Mouse (Mus musculus) CH12.LX (cell line): ENCODE data around the gene BC005624.

Experiments
- CHD1 ChIP-seq: IDR thresholded peaks from 2 replicates; pipeline ENCODE4 v1.6.1; 2012; ENCODE audit warnings: low read depth, low read length, improper control_type of control experiment, inconsistent platforms
- CTCF ChIP-seq, 2 experiments: IDR thresholded peaks in 1 of 2; conservative IDR thresholded peaks in 1 of 2; 2 replicates each; pipeline ENCODE4 v1.5.1; 2011 to 2012; ENCODE audit warnings: low read depth in 2 of 2, low read length in 2 of 2, improper control_type of control experiment in 1 of 2, inconsistent platforms in 1 of 2, mild to moderate bottlenecking in 1 of 2, moderate library complexity in 1 of 2
- EP300 ChIP-seq: IDR thresholded peaks from 2 replicates; pipeline ENCODE4 v1.6.1; 2011; ENCODE audit warnings: low read length, improper control_type of control experiment
- MAFK ChIP-seq: IDR thresholded peaks from 2 replicates; pipeline ENCODE4 v1.6.1; 2011; ENCODE audit warnings: low read length, improper control_type of control experiment; ENCODE audit not compliant: insufficient replicate concordance
- MAX ChIP-seq: IDR thresholded peaks from 2 replicates; pipeline ENCODE4 v1.6.1; 2011; ENCODE audit warnings: low read length, improper control_type of control experiment
- MEF2A ChIP-seq: IDR thresholded peaks from 2 replicates; pipeline ENCODE4 v1.6.1; 2014; ENCODE audit warnings: low read depth, mild to moderate bottlenecking, inconsistent platforms, low read length, improper control_type of control experiment, borderline replicate concordance
- RCOR1 ChIP-seq: conservative IDR thresholded peaks from 2 replicates; pipeline ENCODE4 v1.6.1; 2012; ENCODE audit warnings: low read depth, mild to moderate bottlenecking, inconsistent platforms, low read length, improper control_type of control experiment
- TCF12 ChIP-seq: IDR thresholded peaks from 2 replicates; pipeline ENCODE4 v1.6.1; 2014; ENCODE audit warnings: low read depth, mild to moderate bottlenecking, inconsistent platforms, low read length, improper control_type of control experiment
- USF1 ChIP-seq: IDR thresholded peaks from 2 replicates; pipeline ENCODE4 v1.6.1; 2014; ENCODE audit warnings: low read depth, mild to moderate bottlenecking, inconsistent platforms, low read length, improper control_type of control experiment
- USF2 ChIP-seq: conservative IDR thresholded peaks from 2 replicates; pipeline ENCODE4 v1.6.1; 2011; ENCODE audit warnings: low read depth, low read length, improper control_type of control experiment

GRCm38 (mm10) chr2:30928893-30929482, 53.0 kb downstream of the BC005624 start:
- TF ChIP-seq EP300 (peak; percentile 42; the same call in 1 of the 2 replicates), RCOR1 (no peak), CTCF (conservative IDR thresholded peaks at IDR 0.05 in 1 of 2, IDR thresholded peaks at IDR 0.05 in 1 of 2; ENCODE audit: low read depth in 2 of 2, low read length in 2 of 2) (no peak; a peak in 1 of 4 replicates), MAX (no peak; the same call in 1 of the 2 replicates), MEF2A (no peak), MAFK (no peak), USF1 (no peak), USF2 (no peak), CHD1 (peak; percentile 89; the same call in 1 of the 2 replicates), TCF12 (peak; percentile 45; the same call in 1 of the 2 replicates)
